Mouse (Mus musculus): Measurements from ENCODE around the gene Milr1. TPM values are rescaled to one million over a fixed set of nuclear protein-coding genes. Genes with fewer than 3 reads are reported as not detected.
A peak's percentile ranks its signal among the peaks of the same experiment; 100 is the strongest.
"Not testable (repeated sequence)": the region's sequence is repeated elsewhere in the genome, so short reads cannot be mapped to it uniquely, and the experiment has no call there.

Milr1 gene
- polyA plus RNA-seq, 1 experiment, result 1.3 TPM

GRCm38 (mm10) chr11:106766611-106767162 is 15.7 kb downstream of the Milr1 start:
- 91% methylated on average over 4 of the region's 4 CpGs for WGBS
- DNase-seq (ENCODE audit: low read depth, low spot score), result no peak

- WGBS, result 97% methylated on average over 4 of the region's 4 CpGs
- no peak for DNase-seq (ENCODE audit: low read depth, low spot score)
Observed at GRCm38 (mm10) chr11:106767516-106767915, 16.5 kb downstream of the Milr1 start.

GRCm38 (mm10) chr11:106770195-106770974 is 19.4 kb downstream of the Milr1 start:
- WGBS, result 71% methylated on average over 9 of the region's 9 CpGs
- no peak for DNase-seq (ENCODE audit: low read depth, low spot score)

- WGBS, result 95% methylated on average over 9 of the region's 9 CpGs
- no peak for DNase-seq (ENCODE audit: low read depth, low spot score)
Observed at GRCm38 (mm10) chr11:106773061-106773460, 22.0 kb downstream of the Milr1 start.

- no peak for DNase-seq (ENCODE audit: low read depth, low spot score)
- WGBS, result 35% methylated on average over 4 of the region's 4 CpGs
Observed at GRCm38 (mm10) chr11:106776960-106777359, 25.9 kb downstream of the Milr1 start.

- DNase-seq (ENCODE audit: low read depth, low spot score), result peak; percentile 76
- WGBS, result 31% methylated on average over 3 of the region's 3 CpGs
Observed at GRCm38 (mm10) chr11:106777395-106777794, 26.4 kb downstream of the Milr1 start.

GRCm38 (mm10) chr11:106778132-106778531 is 27.1 kb downstream of the Milr1 start:
- WGBS, result 55% methylated on average over 7 of the region's 7 CpGs

GRCm38 (mm10) chr11:106778589-106779387 is 27.8 kb downstream of the Milr1 start:
- WGBS, result under 1% methylated on average over 39 of the region's 39 CpGs

More at GRCm38 (mm10) chr11:106778132-106778531, 27.1 kb downstream of the Milr1 start:
- DNase-seq (ENCODE audit: low read depth, low spot score), result no peak

GRCm38 (mm10) chr11:106779388-106780088 is 28.5 kb downstream of the Milr1 start, which contains the start of gene Polg2:
Gene Polg2, minus strand, starts transcription at chr11:106779537.
- under 1% methylated on average over 30 of the region's 30 CpGs for WGBS
- DNase-seq (ENCODE audit: low read depth, low spot score), result peak; percentile 86

More at GRCm38 (mm10) chr11:106778589-106779387, 27.8 kb downstream of the Milr1 start:
- DNase-seq (ENCODE audit: low read depth, low spot score), result no peak

- 41% methylated on average over 4 of the region's 4 CpGs for WGBS
- no peak for DNase-seq (ENCODE audit: low read depth, low spot score)
Observed at GRCm38 (mm10) chr11:106780089-106780425, 29.0 kb downstream of the Milr1 start.

GRCm38 (mm10) chr11:106780590-106781220 is 29.7 kb downstream of the Milr1 start:
- 57% methylated on average over 6 of the region's 6 CpGs for WGBS
- DNase-seq (ENCODE audit: low read depth, low spot score), result no peak

- not testable (repeated sequence) for DNase-seq (ENCODE audit: low read depth, low spot score)
- WGBS, result 80% methylated on average over 7 of the region's 7 CpGs
Observed at GRCm38 (mm10) chr11:106782271-106782670, 31.2 kb downstream of the Milr1 start.

- 51% methylated on average over 9 of the region's 9 CpGs for WGBS
- DNase-seq (ENCODE audit: low read depth, low spot score), result no peak
Observed at GRCm38 (mm10) chr11:106782841-106783764, 32.1 kb downstream of the Milr1 start.

- 52% methylated on average over 2 of the region's 2 CpGs for WGBS
- no peak for DNase-seq (ENCODE audit: low read depth, low spot score)
Observed at GRCm38 (mm10) chr11:106784476-106784875, 33.5 kb downstream of the Milr1 start.

GRCm38 (mm10) chr11:106785043-106785442 is 34.0 kb downstream of the Milr1 start:
- WGBS, result 30% methylated on average over 1 of the region's 1 CpGs
- DNase-seq (ENCODE audit: low read depth, low spot score), result no peak

- WGBS, result under 1% methylated on average over 65 of the region's 65 CpGs
- no peak for DNase-seq (ENCODE audit: low read depth, low spot score)
Observed at GRCm38 (mm10) chr11:106787131-106788025, 36.4 kb downstream of the Milr1 start.

GRCm38 (mm10) chr11:106788026-106788774 is 37.2 kb downstream of the Milr1 start:
- WGBS, result under 1% methylated on average over 74 of the region's 79 CpGs
- peak; percentile 87 for DNase-seq (ENCODE audit: low read depth, low spot score)
